ENCODE assay signal across 9 mouse cellular contexts in the genomic region with DNA sequence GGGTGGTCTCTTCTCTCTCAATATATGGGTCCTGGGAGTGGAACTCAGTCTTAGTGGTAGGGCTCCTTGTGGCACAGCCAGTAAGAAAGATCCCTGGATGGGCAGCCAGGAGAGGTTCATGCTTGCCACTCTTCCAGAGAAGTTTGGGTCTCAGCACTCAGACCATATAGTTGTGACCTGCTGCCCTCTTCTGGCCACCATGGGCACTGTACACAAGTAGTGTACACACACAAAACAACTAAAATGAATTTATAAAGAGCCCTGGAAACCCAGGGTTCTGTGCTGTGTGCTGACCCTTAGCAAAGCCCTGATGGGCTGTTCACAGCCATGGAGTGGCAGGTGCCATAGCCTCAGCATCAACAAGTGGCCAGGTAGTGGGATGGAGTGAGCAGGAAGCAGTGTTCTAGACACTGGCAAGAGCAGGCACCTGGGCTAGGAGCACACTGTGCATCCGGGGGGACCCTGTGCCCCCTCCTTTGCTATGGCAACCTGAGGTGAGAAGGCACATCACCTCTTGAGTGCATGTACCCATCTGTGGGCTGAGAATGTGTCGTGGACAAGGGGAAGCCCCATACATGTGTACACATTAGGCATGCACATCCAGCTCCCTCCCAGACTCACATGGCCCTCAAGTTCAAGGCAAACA. TPM values are rescaled to one million over a fixed set of nuclear protein-coding genes. Genes with fewer than 3 reads are reported as not detected.
DNase-seq lines count a peak whose midpoint lies in the region; ATAC-seq lines count a peak whose summit lies in the region.
"Had no signal": no experiment of that assay in that cellular context is flagged by ENCODE, and none has a peak within 500 bp of the region (broad histone marks: within the 10 kb centered on the region; RNA-seq: fewer than 3 reads in every experiment).

No protein-coding gene starts in this region.

- intact Hi-C loops in left cerebral cortex, postnatal 25 days (cut with DNase I) = loop anchor here (2.0 kb wide), 1 partner anchor 53 kb away; no protein-coding TSS in a partner anchor

- no peaks in the 10 kb centered on the region for H3K9me3 ChIP-seq in hindbrain, embryonic 11.5 days (ENCODE audit: control insufficient read depth, low read length)
- no peaks in the 10 kb centered on the region for H3K9me3 ChIP-seq in hindbrain, embryonic 13.5 days
- H3K9me3 ChIP-seq in limb, embryonic 11.5 days (ENCODE audit: control insufficient read depth, low read length) = no peaks in the 10 kb centered on the region
- H3K9me3 ChIP-seq: embryonic facial prominence, embryonic 15.5 days had no signal

- H3K4me1 ChIP-seq in hindbrain, embryonic 11.5 days (replicated peaks; ENCODE audit: control insufficient read depth, insufficient read depth, low read length) = no peaks in the 10 kb centered on the region; the same call in 1 of the 2 replicates
- peaks cover 22% of the 10 kb centered on the region for H3K4me1 ChIP-seq in hindbrain, embryonic 13.5 days (replicated peaks)
- H3K4me1 ChIP-seq in limb, embryonic 11.5 days (ENCODE audit: control insufficient read depth, insufficient read depth, low read length) = 0 out of 2 replicates have a peak, but pooled peaks cover 3% of the 10 kb centered on the region

- no peak for ATAC-seq in hindbrain, embryonic 11.5 days (ENCODE audit: low FRiP score)
- no peak for ATAC-seq in hindbrain, embryonic 13.5 days (ENCODE audit: low FRiP score)
- no peak for ATAC-seq in limb, embryonic 11.5 days (ENCODE audit: insufficient number of reproducible peaks, low FRiP score, low TSS enrichment, low read depth)

- peak; percentile 55 for DNase-seq in hindbrain, embryonic 11.5 days (ENCODE audit: low spot score)
- DNase-seq in 3T3-L1 (ENCODE audit: low read depth, low spot score) (peak; percentile 79), ES-CJ7 (ENCODE audit: low read depth, low spot score) (peak; percentile 73)
- DNase-seq in embryo, embryonic 11 days = peak; percentile 71
- DNase-seq in limb, embryonic 11.5 days (ENCODE audit: low spot score) = peak; percentile 64
- DNase-seq in retina, postnatal 1 day = peak; percentile 75
- DNase-seq in left cerebral cortex, postnatal 25 days (ENCODE audit: low spot score in 2 of 2) = no peak

- H3K9ac ChIP-seq in hindbrain, embryonic 11.5 days (ENCODE audit: low read depth, low read length) = no peak overlapping the region
- no peak overlapping the region for H3K9ac ChIP-seq in hindbrain, embryonic 13.5 days
- no peak overlapping the region for H3K9ac ChIP-seq in limb, embryonic 11.5 days (ENCODE audit: low read length)
- H3K9ac ChIP-seq: embryonic facial prominence, embryonic 15.5 days had no signal

- H3K27ac ChIP-seq in hindbrain, embryonic 11.5 days (ENCODE audit: low read depth, low read length) = no peak overlapping the region
- H3K27ac ChIP-seq in hindbrain, embryonic 13.5 days = no peak overlapping the region
- H3K27ac ChIP-seq in limb, embryonic 11.5 days (replicated peaks; ENCODE audit: low read depth, low read length) = no peak overlapping the region
- H3K27ac ChIP-seq: embryonic facial prominence, embryonic 15.5 days had no signal

- H3K4me2 ChIP-seq in hindbrain, embryonic 11.5 days (replicated peaks; ENCODE audit: low read depth, low read length) = no peak overlapping the region
- H3K4me2 ChIP-seq in hindbrain, embryonic 13.5 days = no peak overlapping the region
- H3K4me2 ChIP-seq in limb, embryonic 11.5 days (ENCODE audit: low read depth, severe bottlenecking) = no peak overlapping the region

- WGBS in hindbrain, embryonic 11.5 days = 79% methylated on average over 2 of the region's 2 CpGs
- WGBS in hindbrain, embryonic 13.5 days = 92% methylated on average over 2 of the region's 2 CpGs
- WGBS in limb, embryonic 11.5 days = 73% methylated on average over 2 of the region's 2 CpGs

- no peak overlapping the region for H3K4me3 ChIP-seq in hindbrain, embryonic 11.5 days (ENCODE audit: low read depth, low read length)
- H3K4me3 ChIP-seq in hindbrain, embryonic 13.5 days = no peak overlapping the region
- no peak overlapping the region for H3K4me3 ChIP-seq in limb, embryonic 11.5 days (ENCODE audit: low read depth, low read length)
- H3K4me3 ChIP-seq: embryonic facial prominence, embryonic 15.5 days had no signal

- H3K36me3 ChIP-seq in hindbrain, embryonic 11.5 days (ENCODE audit: control insufficient read depth, insufficient read depth, low read length) = no peaks in the 10 kb centered on the region
- H3K36me3 ChIP-seq in hindbrain, embryonic 13.5 days = peaks cover 59% of the 10 kb centered on the region
- peaks cover 6% of the 10 kb centered on the region; the same call in 1 of the 2 replicates for H3K36me3 ChIP-seq in limb, embryonic 11.5 days (ENCODE audit: control insufficient read depth, insufficient read depth, low read length)

- H3K27me3 ChIP-seq in hindbrain, embryonic 11.5 days (ENCODE audit: control insufficient read depth, insufficient read depth, low read length) = no peaks in the 10 kb centered on the region
- no peaks in the 10 kb centered on the region for H3K27me3 ChIP-seq in hindbrain, embryonic 13.5 days
- H3K27me3 ChIP-seq in limb, embryonic 11.5 days (ENCODE audit: control insufficient read depth, insufficient read depth, low read length) = no peaks in the 10 kb centered on the region
- H3K27me3 ChIP-seq: embryonic facial prominence, embryonic 15.5 days had no signal

RNA-seq across cellular contexts. Expression of a gene that starts 2.6 kb away (rescaled TPM):
- polyA plus RNA-seq in hindbrain, embryonic 11.5 days (2014; fragmentation: Nextera tagmentation; extraction: Ambion mirVana) = 27.4 and 32.2 TPM in 2 replicates
- 24.2 TPM in 2 replicates for polyA plus RNA-seq in hindbrain, embryonic 13.5 days (2015; fragmentation: Nextera tagmentation; extraction: Ambion mirVana)
- polyA plus RNA-seq in limb, embryonic 11.5 days (2014; fragmentation: Nextera tagmentation; extraction: Ambion mirVana) = 32.1 and 34.1 TPM in 2 replicates
- 1 to 10 TPM; 8.5 to 8.8 TPM for total RNA-seq in left cerebral cortex, postnatal 25 days (2021)

RNA-seq across cellular contexts. Expression of a gene that starts 18.5 kb away (rescaled TPM):
- 4.5 and 5.2 TPM in 2 replicates for polyA plus RNA-seq in hindbrain, embryonic 11.5 days (2014; fragmentation: Nextera tagmentation; extraction: Ambion mirVana)
- 1.9 and 2.3 TPM in 2 replicates for polyA plus RNA-seq in hindbrain, embryonic 13.5 days (2015; fragmentation: Nextera tagmentation; extraction: Ambion mirVana)
- 9.0 and 10.6 TPM in 2 replicates for polyA plus RNA-seq in limb, embryonic 11.5 days (2014; fragmentation: Nextera tagmentation; extraction: Ambion mirVana)
- 1 to 10 TPM; 1.6 to 2.4 TPM for total RNA-seq in left cerebral cortex, postnatal 25 days (2021)

RNA-seq across cellular contexts. Expression of a gene that starts 28.4 kb away (rescaled TPM):
- polyA plus RNA-seq in hindbrain, embryonic 11.5 days (2014; fragmentation: Nextera tagmentation; extraction: Ambion mirVana) = 6.5 and 9.3 TPM in 2 replicates
- 14.1 and 15.2 TPM in 2 replicates for polyA plus RNA-seq in hindbrain, embryonic 13.5 days (2015; fragmentation: Nextera tagmentation; extraction: Ambion mirVana)
- 6.7 and 8.7 TPM in 2 replicates for polyA plus RNA-seq in limb, embryonic 11.5 days (2014; fragmentation: Nextera tagmentation; extraction: Ambion mirVana)
- total RNA-seq in left cerebral cortex, postnatal 25 days (2021) = 100 to 1,000 TPM; 152 TPM

RNA-seq across cellular contexts. Expression of a gene that starts 37.5 kb away (rescaled TPM):
- polyA plus RNA-seq in hindbrain, embryonic 11.5 days (2014; fragmentation: Nextera tagmentation; extraction: Ambion mirVana) = 16.3 and 20.6 TPM in 2 replicates
- polyA plus RNA-seq in hindbrain, embryonic 13.5 days (2015; fragmentation: Nextera tagmentation; extraction: Ambion mirVana) = 11.9 and 14.6 TPM in 2 replicates
- polyA plus RNA-seq in limb, embryonic 11.5 days (2014; fragmentation: Nextera tagmentation; extraction: Ambion mirVana) = 14.2 and 16.8 TPM in 2 replicates
- total RNA-seq in left cerebral cortex, postnatal 25 days (2021) = 10 to 100 TPM; 51.3 to 58.4 TPM

RNA-seq across cellular contexts. Expression of a gene that starts 38.8 kb away (rescaled TPM):
- polyA plus RNA-seq in hindbrain, embryonic 11.5 days (2014; fragmentation: Nextera tagmentation; extraction: Ambion mirVana) = 688 and 696 TPM in 2 replicates
- 400 TPM in 2 replicates for polyA plus RNA-seq in hindbrain, embryonic 13.5 days (2015; fragmentation: Nextera tagmentation; extraction: Ambion mirVana)
- polyA plus RNA-seq in limb, embryonic 11.5 days (2014; fragmentation: Nextera tagmentation; extraction: Ambion mirVana) = 780 and 808 TPM in 2 replicates
- total RNA-seq in left cerebral cortex, postnatal 25 days (2021) = 100 to 1,000 TPM; 186 to 193 TPM

Comparison
In these comparisons a context has a peak if more than half of its experiments do, and no peak if none do; other contexts are left out.
1. DNase-seq: peak in hindbrain, embryonic 11.5 days (single experiment), 3T3-L1 (single experiment), ES-CJ7 (single experiment), embryo, embryonic 11 days (single experiment), limb, embryonic 11.5 days (single experiment) and retina, postnatal 1 day (single experiment); none in left cerebral cortex, postnatal 25 days (0 of 2).